In the genomic region with DNA sequence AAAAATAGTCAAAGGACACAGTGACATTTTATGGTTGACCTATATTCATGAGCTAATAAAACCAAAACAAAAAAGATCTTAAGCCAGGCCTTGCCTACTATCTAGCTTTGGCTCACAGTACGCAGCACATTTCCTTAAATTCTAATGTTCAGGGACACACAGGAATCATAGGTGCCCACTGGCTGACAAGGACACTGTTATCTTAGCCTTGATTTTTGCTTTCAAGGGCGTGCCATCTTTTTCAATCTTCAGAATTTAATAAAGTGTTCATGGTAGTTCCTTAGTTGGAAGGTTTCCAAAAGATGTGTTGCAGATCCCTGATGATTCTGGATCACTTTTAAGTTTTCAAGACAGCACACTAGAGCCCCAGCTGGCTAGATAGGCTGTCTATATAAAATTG, we compare ENCODE assay signal across 25 mouse cellular contexts. TPM values are rescaled to one million over a fixed set of nuclear protein-coding genes. Genes with fewer than 3 reads are reported as not detected.
DNase-seq lines count a peak whose midpoint lies in the region; TF ChIP-seq lines count a peak whose summit lies in the region.
"Had no signal": no experiment of that assay in that cellular context is flagged by ENCODE, and none has a peak within 500 bp of the region (broad histone marks: within the 10 kb centered on the region; RNA-seq: fewer than 3 reads in every experiment).

No protein-coding gene starts in this region.

- DNase-seq in adrenal gland, adult (ENCODE audit: inconsistent age in 2 of 2, low spot score in 1 of 2), result peak; percentile 69 to 88
- no peak for DNase-seq in adrenal gland, postnatal 36 days
- peak; percentile 44 for DNase-seq in adrenal gland, postnatal 10 days
- DNase-seq in adrenal gland, adult 18-20 months (ENCODE audit: low spot score in 2 of 2), result no peak
- DNase-seq in testis, postnatal 14 days (ENCODE audit: low spot score), result no peak
- DNase-seq: B cell, adult 2 months; cerebellum, adult 11-12 months; cerebellum, adult 2 months; cerebellum, adult 9-10 months; cerebellum, postnatal 10 days; cerebellum, postnatal 25 days; forebrain, postnatal 0 days had no signal

- no peaks in the 10 kb centered on the region for H3K4me1 ChIP-seq in testis, adult 2 months (ENCODE audit: control insufficient read depth, insufficient read depth, low read length)
- H3K4me1 ChIP-seq: embryonic facial prominence, embryonic 10.5 days; embryonic facial prominence, embryonic 12.5 days; forebrain, embryonic 13.5 days; forebrain, embryonic 15.5 days had no signal

- no peaks in the 10 kb centered on the region for H3K27me3 ChIP-seq in testis, adult 2 months (ENCODE audit: control insufficient read depth, insufficient read depth, low read length)
- H3K27me3 ChIP-seq: CH12.LX; embryonic facial prominence, embryonic 12.5 days; forebrain, embryonic 13.5 days; forebrain, embryonic 15.5 days; Patski had no signal

- TF ChIP-seq CTCF in testis, adult 2 months (IDR thresholded peaks at IDR 0.05; ENCODE audit: control insufficient read depth, insufficient read depth, insufficient replicate concordance, low read depth, low read length), result no peak

- no peak overlapping the region for H3K4me3 ChIP-seq in testis, adult 2 months (ENCODE audit: control insufficient read depth, low read depth, low read length)
- H3K4me3 ChIP-seq: embryonic facial prominence, embryonic 10.5 days; embryonic facial prominence, embryonic 12.5 days; forebrain, embryonic 13.5 days; forebrain, embryonic 15.5 days had no signal

- peak overlapping the region; percentile 74 for H3K27ac ChIP-seq in testis, adult 2 months (ENCODE audit: control insufficient read depth, insufficient read depth, low read depth, low read length)
- H3K27ac ChIP-seq: embryonic facial prominence, embryonic 10.5 days; embryonic facial prominence, embryonic 12.5 days; forebrain, embryonic 13.5 days; forebrain, embryonic 15.5 days had no signal

- TF ChIP-seq POLR2A in testis, adult 2 months (IDR thresholded peaks at IDR 0.05; ENCODE audit: control insufficient read depth, low read depth, low read length), result no peak

- no peaks in the 10 kb centered on the region for H3K36me3 ChIP-seq in testis, adult 2 months (ENCODE audit: control insufficient read depth, insufficient read depth, low read length)
- H3K36me3 ChIP-seq: embryonic facial prominence, embryonic 10.5 days; embryonic facial prominence, embryonic 12.5 days; forebrain, embryonic 15.5 days; G1E had no signal

RNA-seq across cellular contexts. Expression of a gene that starts 12.2 kb away (rescaled TPM):
- total RNA-seq in adrenal gland, postnatal 36 days (2021), result 100 to 1,000 TPM; 332 to 351 TPM
- total RNA-seq in adrenal gland, postnatal 10 days (2021), result 100 to 1,000 TPM; 106 to 158 TPM
- total RNA-seq in adrenal gland, adult 18-20 months (2021), result 100 to 1,000 TPM; 331 to 334 TPM
- polyA plus RNA-seq in testis, adult 2 months (2012; rRNA removed), result 0.96 and 1.1 TPM in 2 replicates
- total RNA-seq: CH12.LX; forebrain, postnatal 0 days; G1E had no signal
- polyA plus RNA-seq: activated CD4-positive, CD25-positive, alpha-beta regulatory T cell, adult 4 months; CD4-positive, CD25-positive, alpha-beta regulatory T cell, adult 4 months; cerebellum, adult 2 months; cortical plate, adult 2 months; embryonic facial prominence, embryonic 10.5 days; embryonic facial prominence, embryonic 14.5 days; forebrain, embryonic 11.5 days; forebrain, embryonic 15.5 days; forebrain, postnatal 0 days; G1E; Patski had no signal

RNA-seq across cellular contexts. Expression of a gene that starts 21.2 kb away (rescaled TPM):
- over 10,000 TPM; 10,449 to 17,240 TPM for total RNA-seq in adrenal gland, postnatal 36 days (2021)
- 1,000 to 10,000 TPM; 4,410 to 4,611 TPM for total RNA-seq in adrenal gland, postnatal 10 days (2021)
- over 10,000 TPM in 1 of 2 experiments, 1,000 to 10,000 TPM in 1; 7,764 to 16,960 TPM for total RNA-seq in adrenal gland, adult 18-20 months (2021)
- 23.9 and 42.6 TPM in 2 replicates for polyA plus RNA-seq in testis, adult 2 months (2012; rRNA removed)
- total RNA-seq: CH12.LX; forebrain, postnatal 0 days; G1E had no signal
- polyA plus RNA-seq: activated CD4-positive, CD25-positive, alpha-beta regulatory T cell, adult 4 months; CD4-positive, CD25-positive, alpha-beta regulatory T cell, adult 4 months; cerebellum, adult 2 months; cortical plate, adult 2 months; embryonic facial prominence, embryonic 14.5 days; forebrain, embryonic 13.5 days; forebrain, embryonic 15.5 days; forebrain, postnatal 0 days; G1E; Patski had no signal

Comparison
In these comparisons a context has a peak if more than half of its experiments do, and no peak if none do; other contexts are left out.
1. DNase-seq: peak in adrenal gland, adult (2 of 2) and adrenal gland, postnatal 10 days (single experiment); none in adrenal gland, postnatal 36 days (0 of 2), adrenal gland, adult 18-20 months (0 of 2) and testis, postnatal 14 days (single experiment).